Mouse (Mus musculus): Measurements from ENCODE around the gene Ankrd17.
"Not testable (repeated sequence)": the region's sequence is repeated elsewhere in the genome, so short reads cannot be mapped to it uniquely, and the experiment has no call there.

Gene Ankrd17

GRCm38 (mm10) chr5:90338177-90339091 is 27.9 kb downstream of the Ankrd17 start:
- in situ Hi-C loops (cut with MseI, MboI) = no loop called here

GRCm38 (mm10) chr5:90332478-90332877 is 33.9 kb downstream of the Ankrd17 start:
- in situ Hi-C loops (cut with MseI, MboI) = no loop called here

DNA sequence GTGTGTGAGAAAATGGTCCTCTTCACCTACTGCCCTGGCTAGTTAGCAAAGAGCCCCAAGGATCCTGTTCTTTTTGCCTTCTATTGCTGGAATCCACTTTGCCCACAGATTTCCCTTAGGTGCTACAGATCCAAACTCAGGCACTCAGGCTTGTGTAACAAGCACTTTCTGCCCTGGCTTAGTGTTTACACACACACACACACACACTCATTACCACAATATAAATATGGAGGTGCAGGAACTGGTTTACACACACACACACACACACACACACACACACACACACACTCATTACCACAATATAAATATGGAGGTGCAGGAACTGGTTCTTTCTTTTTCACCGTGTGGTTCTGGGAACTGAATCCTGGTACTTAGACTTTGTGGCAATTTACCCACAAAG is 35.3 kb downstream of the Ankrd17 start:
- in situ Hi-C loops (cut with MseI, MboI) = no loop called here

DNA sequence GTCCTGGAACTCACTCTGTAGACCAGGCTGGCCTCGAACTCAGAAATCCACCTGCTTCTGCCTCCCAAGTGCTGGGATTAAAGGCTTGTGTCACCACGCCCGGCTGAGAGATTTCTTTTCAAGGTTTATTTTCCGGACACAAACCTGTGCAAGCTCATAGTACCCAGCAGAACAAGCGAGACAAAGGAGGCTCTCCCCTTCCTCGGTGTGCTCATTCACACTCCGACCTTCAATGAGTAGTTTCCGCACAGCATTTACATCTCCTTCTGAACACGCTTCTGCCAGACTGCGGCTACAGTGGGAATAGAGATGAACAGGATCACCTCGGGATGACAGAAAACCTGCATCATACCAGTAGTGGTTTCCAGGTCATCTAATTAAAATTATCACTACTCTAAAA is 68.0 kb downstream of the Ankrd17 start:
- in situ Hi-C loops (cut with MseI, MboI) = no loop called here

DNA sequence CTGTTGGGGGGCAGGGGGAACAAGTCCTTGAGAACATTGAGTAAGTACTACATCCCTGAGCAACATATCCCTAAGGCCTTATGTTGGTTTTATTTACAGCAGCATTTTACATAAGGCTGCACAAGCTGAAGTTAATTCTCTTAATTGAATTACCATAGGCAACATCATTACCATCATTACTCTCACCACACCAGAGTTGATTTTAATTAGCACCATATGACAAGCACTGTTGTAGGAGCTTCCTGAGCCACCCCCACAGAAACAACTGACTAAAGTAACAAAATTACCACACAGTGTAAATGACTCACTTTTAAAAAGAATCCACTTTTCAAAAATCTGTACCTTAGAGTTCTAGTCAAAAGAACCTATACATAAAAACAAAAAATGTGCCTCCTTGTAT is 76.5 kb downstream of the Ankrd17 start:
- in situ Hi-C loops (cut with MseI, MboI) = no loop called here

- in situ Hi-C loops (cut with MseI, MboI) = no loop called here
Measured at GRCm38 (mm10) chr5:90286559-90286958, 79.8 kb downstream of the Ankrd17 start.

- in situ Hi-C loops (cut with MseI, MboI) = no loop called here
Measured at GRCm38 (mm10) chr5:90280061-90280460, 86.3 kb downstream of the Ankrd17 start.

GRCm38 (mm10) chr5:90279418-90279817 is 87.0 kb downstream of the Ankrd17 start:
- in situ Hi-C loops (cut with MseI, MboI) = no loop called here

- in situ Hi-C loops (cut with MseI, MboI) = no loop called here
Measured at GRCm38 (mm10) chr5:90277443-90277842, 88.9 kb downstream of the Ankrd17 start.

GRCm38 (mm10) chr5:90274806-90275205 is 91.6 kb downstream of the Ankrd17 start:
- in situ Hi-C loops (cut with MseI, MboI) = no loop called here

DNA sequence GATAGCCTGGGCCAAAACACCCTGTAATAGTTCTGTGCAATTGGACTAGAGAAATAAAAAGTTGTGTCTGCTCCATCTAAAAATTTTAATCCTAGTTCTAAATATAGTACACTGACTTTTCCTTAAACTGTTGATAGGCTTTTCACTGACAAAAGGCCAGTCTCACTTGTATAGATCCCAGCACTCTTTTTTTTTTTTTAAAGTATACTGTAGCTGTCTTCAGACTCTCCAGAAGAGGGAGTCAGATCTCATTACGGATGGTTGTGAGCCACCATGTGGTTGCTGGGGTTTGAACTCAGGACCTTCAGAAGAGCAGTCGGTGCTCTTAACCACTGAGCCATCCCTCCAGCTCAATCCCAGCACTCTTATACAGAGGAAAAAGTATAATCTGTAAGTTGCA is 104.1 kb downstream of the Ankrd17 start:
- in situ Hi-C loops (cut with MseI, MboI) = not testable (repeated sequence)

- in situ Hi-C loops (cut with MseI, MboI) = no loop called here
Measured at GRCm38 (mm10) chr5:90257023-90257422, 109.4 kb downstream of the Ankrd17 start.

DNA sequence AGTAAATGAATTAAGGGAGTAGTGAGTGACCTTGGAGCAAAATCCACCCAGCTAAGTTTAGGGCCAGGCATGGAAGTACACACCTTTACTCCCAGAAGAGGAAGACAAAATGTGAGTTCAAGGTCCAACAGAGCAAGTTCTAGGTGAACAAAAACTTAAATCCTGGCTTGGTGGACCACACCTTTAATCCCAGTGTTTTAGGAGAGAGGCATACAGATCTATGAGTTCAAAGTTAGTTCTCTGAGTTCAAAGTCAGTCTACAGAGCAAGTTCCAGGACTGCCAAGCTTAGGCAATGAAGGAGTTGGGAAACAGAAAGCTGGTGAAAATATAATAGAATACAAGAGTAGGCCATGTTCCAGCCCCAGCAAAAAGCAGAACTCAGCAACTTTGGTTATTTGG is 118.9 kb downstream of the Ankrd17 start:
- in situ Hi-C loops (cut with MseI, MboI) = no loop called here

DNA sequence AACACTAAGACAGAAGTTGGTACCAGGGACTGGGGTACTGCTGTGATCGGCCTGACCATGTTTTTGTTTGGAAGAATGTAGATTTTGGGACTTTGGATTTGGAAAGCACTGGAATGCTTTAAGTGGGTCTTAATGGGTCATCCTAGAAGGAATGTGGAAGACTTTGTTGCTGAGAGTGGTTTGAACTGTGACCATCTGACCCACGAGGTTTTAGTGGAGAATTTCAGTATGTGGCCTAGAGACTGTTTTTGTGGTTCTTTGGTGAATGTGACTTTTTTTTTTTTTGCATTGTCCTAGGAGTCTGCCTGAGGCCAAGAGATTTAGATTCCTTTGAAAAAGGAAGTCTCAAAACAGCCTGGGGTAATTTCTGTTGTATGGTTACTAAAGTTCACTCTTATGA is 119.4 kb downstream of the Ankrd17 start:
- in situ Hi-C loops (cut with MseI, MboI) = no loop called here

- in situ Hi-C loops (cut with MseI, MboI) = no loop called here
Measured at GRCm38 (mm10) chr5:90246567-90246966, 119.8 kb downstream of the Ankrd17 start.

DNA sequence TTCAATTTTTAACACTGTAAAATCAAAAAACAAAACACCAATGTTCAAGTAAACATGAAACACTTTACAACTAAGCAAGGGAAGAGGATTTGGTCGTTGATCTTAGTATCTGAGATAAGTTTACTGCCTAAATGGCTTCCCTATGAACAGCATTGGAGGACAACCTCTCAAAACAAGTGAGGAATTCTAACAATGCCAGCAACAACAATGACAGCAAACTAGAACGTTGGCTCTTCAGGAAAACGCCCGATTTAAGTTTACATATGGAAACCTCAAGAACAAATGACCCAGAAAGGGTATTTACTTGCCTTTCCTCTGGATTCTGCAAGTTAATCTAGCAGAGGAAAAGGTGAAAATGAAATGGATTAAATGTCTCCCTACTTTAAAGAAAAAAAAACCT is 121.0 kb downstream of the Ankrd17 start:
- in situ Hi-C loops (cut with MseI, MboI) = no loop called here

GRCm38 (mm10) chr5:90235217-90235616 is 131.2 kb downstream of the Ankrd17 start:
- in situ Hi-C loops (cut with MseI, MboI) = no loop called here

- in situ Hi-C loops (cut with MseI, MboI) = no loop called here
Measured at GRCm38 (mm10) chr5:90233305-90233704, 133.1 kb downstream of the Ankrd17 start.

DNA sequence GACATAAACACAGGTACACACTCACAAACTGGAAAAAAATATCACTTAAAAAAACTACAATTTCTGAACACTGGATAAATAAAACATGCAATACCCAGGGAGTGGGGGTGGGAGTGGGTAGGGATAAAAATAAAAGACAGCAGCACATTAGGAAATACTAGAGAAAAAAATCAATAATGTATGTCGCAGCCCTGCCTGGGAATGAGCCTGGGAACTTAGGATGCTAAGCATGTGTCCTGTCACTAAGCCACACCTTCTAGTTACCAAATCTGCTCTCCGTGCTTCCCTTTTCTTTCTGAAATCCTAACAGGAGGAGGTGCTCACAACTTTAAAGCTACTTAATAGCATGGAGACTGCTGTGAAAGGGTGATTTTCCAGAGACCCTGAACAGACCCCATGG is 136.6 kb downstream of the Ankrd17 start:
- in situ Hi-C loops (cut with MseI, MboI) = no loop called here

- in situ Hi-C loops (cut with MseI, MboI) = no loop called here
Measured at GRCm38 (mm10) chr5:90226696-90227095, 139.7 kb downstream of the Ankrd17 start.

- in situ Hi-C loops (cut with MseI, MboI) = no loop called here
Measured at GRCm38 (mm10) chr5:90224730-90225129, 141.6 kb downstream of the Ankrd17 start.

DNA sequence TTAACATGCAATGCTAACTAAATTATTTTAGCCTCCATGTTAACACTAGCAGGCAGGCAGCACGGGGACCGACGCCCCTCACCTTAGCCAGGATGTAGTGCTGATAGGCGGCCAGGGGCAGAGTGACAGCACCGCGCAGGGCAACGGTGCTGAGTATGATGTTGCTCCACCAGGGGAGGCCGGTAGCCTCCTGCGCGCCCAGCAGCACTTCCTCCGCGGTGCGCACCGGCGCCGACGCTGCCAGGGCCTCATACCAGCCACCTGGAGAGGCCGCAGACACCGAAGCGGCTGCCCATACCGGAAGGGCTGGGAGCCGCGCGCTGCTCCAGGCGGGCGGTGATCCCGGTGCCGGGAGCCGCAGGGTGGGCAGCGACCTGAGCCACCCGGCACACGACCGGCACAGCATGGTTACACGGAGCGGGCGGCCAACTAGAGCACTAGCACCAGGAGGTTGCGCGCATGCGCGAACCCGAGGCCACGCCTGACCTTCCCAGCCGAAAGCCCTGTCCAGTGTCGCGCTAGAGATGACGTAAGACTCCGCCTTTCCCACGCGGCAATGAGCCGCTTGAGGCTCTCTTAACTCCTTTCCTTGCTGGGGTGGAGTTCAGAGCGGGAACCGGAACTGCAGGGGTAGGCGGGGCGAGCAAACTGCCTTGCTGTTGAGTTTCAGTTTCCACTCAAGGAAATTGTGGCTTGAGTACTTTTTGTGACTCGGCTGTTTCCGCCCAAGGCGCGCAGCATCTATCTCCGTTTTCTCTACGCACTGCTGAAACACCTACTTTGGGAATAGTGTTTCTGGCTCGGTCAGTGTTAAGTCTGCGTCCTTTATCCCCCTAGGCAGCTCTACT is 142.6 kb downstream of the Ankrd17 start, which contains the start of gene Cox18:
Cox18 (minus strand) TSS at position 468 of the 848 bp plus-strand sequence.
- in situ Hi-C loops (cut with MseI, MboI) = no loop called here

DNA sequence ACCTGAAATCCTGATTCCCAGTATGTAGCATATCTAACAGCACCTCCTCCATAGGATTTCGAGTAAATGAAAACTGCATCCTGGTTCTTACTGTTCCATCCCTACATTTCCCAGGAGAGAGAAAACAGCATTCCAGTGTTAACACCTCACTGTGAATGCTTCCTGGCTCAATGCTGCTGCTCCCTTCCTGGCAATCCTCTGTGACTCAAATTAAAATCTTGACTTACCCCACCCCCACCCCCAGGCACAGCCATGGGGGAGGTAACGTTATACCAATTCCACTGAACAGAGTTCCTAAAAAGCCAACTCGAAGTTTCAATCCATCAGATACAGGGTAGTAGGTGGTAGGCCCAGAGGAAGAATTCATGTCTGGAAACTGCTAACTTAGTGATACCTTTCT is 143.4 kb downstream of the Ankrd17 start:
- in situ Hi-C loops (cut with MseI, MboI) = no loop called here
